Mouse (Mus musculus) heart, postnatal 0 days (tissue): ENCODE data around the gene Fgfr2. TPM values are rescaled to one million over a fixed set of nuclear protein-coding genes. Genes with fewer than 3 reads are reported as not detected.
A peak's percentile ranks its signal among the peaks of the same experiment; 100 is the strongest.
"Not testable (repeated sequence)": the region's sequence is repeated elsewhere in the genome, so short reads cannot be mapped to it uniquely, and the experiment has no call there.

Source experiments
- ATAC-seq: fragments of 200-750 bp; cut with Nextera tagmentation; 2 replicates; pipeline ENCODE4 v1.8.0; 2017; ENCODE audit warnings: low read depth, moderate number of reproducible peaks, moderate library complexity; ENCODE audit not compliant: insufficient read depth
- DNase-seq: peaks from one replicate; pipeline ENCODE4 v3.0.0-alpha.2; 2016; ENCODE audit warnings: low spot score
- H3K27ac ChIP-seq: fragments of 300-500 bp; sonication (generic); 2 replicates; pipeline ENCODE4 v1.5.1; 2014; ENCODE audit warnings: low read depth, mild to moderate bottlenecking
- H3K27me3 ChIP-seq: fragments of 300-500 bp; sonication (generic); 2 replicates; pipeline ENCODE4 v1.6.1; 2014; ENCODE audit warnings: low read length, mixed read lengths; ENCODE audit not compliant: control insufficient read depth, insufficient read depth
- H3K36me3 ChIP-seq: fragments of 300-500 bp; sonication (generic); replicated peaks from 2 replicates; pipeline ENCODE4 v1.6.1; 2014; ENCODE audit warnings: low read length, mixed read lengths; ENCODE audit not compliant: control insufficient read depth, insufficient read depth
- H3K4me1 ChIP-seq: fragments of 300-500 bp; sonication (generic); 2 replicates; pipeline ENCODE4 v1.6.1; 2014; ENCODE audit warnings: antibody characterized with exemption; ENCODE audit not compliant: control insufficient read depth, insufficient read depth
- H3K4me2 ChIP-seq: fragments of 300-500 bp; sonication (generic); 2 replicates; pipeline ENCODE4 v1.6.1; 2014; ENCODE audit warnings: low read depth, mild to moderate bottlenecking, low read length, moderate library complexity
- H3K4me3 ChIP-seq: fragments of 300-500 bp; sonication (generic); 2 replicates; pipeline ENCODE4 v1.5.1; 2014; ENCODE audit warnings: low read depth, low read length
- H3K9ac ChIP-seq: fragments of 300-500 bp; sonication (generic); replicated peaks from 2 replicates; pipeline ENCODE4 v1.6.1; 2014; ENCODE audit warnings: low read depth, low read length, mixed read lengths
- H3K9me3 ChIP-seq: fragments of 300-500 bp; sonication (generic); replicated peaks from 2 replicates; pipeline ENCODE4 v1.6.1; 2016; ENCODE audit warnings: low read length; ENCODE audit not compliant: control insufficient read depth
- CTCF ChIP-seq: IDR thresholded peaks from 2 replicates; pipeline ENCODE4 v1.5.1; 2016; ENCODE audit warnings: antibody characterized with exemption, control low read depth, low read depth
- EP300 ChIP-seq: IDR thresholded peaks from 2 replicates; pipeline ENCODE4 v1.6.1; 2016; ENCODE audit warnings: antibody characterized with exemption, low read depth
- WGBS: fragments of 180-500 bp; shearing (Covaris S2); extraction: QIAGEN DNeasy Blood & Tissue Kit; methylation state at CpG from one replicate; pipeline ENCODE4 v1.1.7; 2014; 5-methylcytosine and 5-hydroxymethylcytosine counted together
- polyA plus RNA-seq: library from polyadenylated mRNA; unstranded; fragments of >200 nt; fragmentation: Nextera tagmentation; extraction: Ambion mirVana; gene quantifications from 2 replicates; pipeline ENCODE4 v1.2.1, GENCODE M21; 2015
- total RNA-seq: library from RNA; depleted of rRNA; stranded (reverse); fragments of >200 nt; gene quantifications from 2 replicates; pipeline ENCODE4 v1.2.3, GENCODE M21; 2014; ENCODE audit warnings: low replicate concordance

Fgfr2 gene
- total and polyA plus RNA-seq, 2 experiments from 2014 or later: 3.8 to 11.5 TPM

DNA sequence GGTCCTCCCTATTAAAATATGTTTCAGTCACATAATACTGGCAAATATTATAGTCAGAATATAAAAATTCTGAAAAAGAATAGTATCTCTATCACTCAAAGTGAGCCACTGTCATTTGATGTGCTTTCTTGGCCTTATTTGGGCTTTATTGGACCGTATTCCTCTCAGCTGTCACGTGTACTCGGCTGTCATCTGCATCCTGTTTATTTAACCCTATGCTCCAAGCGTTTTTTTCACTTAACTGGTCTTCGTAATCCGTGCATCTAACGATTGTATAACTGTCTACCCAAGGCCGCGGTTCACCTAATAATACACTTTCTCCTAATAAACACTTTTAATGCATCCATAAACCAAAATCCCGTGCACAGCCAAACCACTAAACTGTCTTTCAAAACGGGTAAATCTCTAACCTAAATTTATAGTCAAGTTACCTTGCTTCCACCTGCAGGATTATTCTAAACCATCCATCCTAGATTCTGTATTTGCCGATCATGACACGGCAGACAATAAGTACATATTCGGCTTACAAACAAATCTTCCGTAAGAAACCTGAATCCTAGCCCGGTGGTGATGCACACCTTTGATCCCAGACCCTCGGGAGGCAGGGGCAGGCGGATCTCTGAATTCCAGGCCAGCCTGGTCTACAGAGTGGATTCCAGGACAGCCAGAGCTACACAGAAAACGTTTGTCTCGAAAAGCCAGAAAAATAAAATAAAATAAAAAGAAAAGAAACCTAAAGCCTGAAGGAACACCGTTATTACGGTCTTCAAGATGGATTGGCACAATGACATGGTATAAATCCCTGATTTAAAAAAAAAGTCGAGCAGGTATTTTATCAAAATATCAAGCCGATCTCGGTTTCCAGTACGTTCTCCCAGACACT lies 2604.7 kb downstream of the Fgfr2 start:
- H3K9me3 ChIP-seq: no peaks in the 10 kb centered on the region
- peaks cover 15% of the 10 kb centered on the region for H3K36me3 ChIP-seq
- peak overlapping the region; percentile 71 for H3K4me3 ChIP-seq
- WGBS: 31% methylated on average over 26 of the region's 26 CpGs
- H3K27ac ChIP-seq: peak overlapping the region; percentile 97
- TF ChIP-seq CTCF (no peak), EP300 (no peak)
- H3K27me3 ChIP-seq: no peaks in the 10 kb centered on the region
- H3K4me1 ChIP-seq: peaks cover 12% of the 10 kb centered on the region
- H3K4me2 ChIP-seq: peak overlapping the region; percentile 69
- ATAC-seq (no peak), DNase-seq (no peak)
- H3K9ac ChIP-seq: peak overlapping the region; percentile 94

- ATAC-seq (no peak), DNase-seq (no peak)
- H3K9ac ChIP-seq: no peak overlapping the region
- H3K36me3 ChIP-seq: peaks cover 74% of the 10 kb centered on the region
- no peak overlapping the region for H3K4me3 ChIP-seq
- no peak for TF ChIP-seq CTCF
- no peak for TF ChIP-seq EP300
- WGBS: 90% methylated on average over 5 of the region's 5 CpGs
- no peaks in the 10 kb centered on the region for H3K9me3 ChIP-seq
- no peaks in the 10 kb centered on the region for H3K4me1 ChIP-seq
- H3K4me2 ChIP-seq: no peak overlapping the region
- H3K27me3 ChIP-seq: no peaks in the 10 kb centered on the region
- no peak overlapping the region for H3K27ac ChIP-seq
Observed at GRCm38 (mm10) chr7:130510243-130510642, 2612.9 kb downstream of the Fgfr2 start.

- H3K4me2 ChIP-seq: no peak overlapping the region
- no peaks in the 10 kb centered on the region for H3K4me1 ChIP-seq
- H3K4me3 ChIP-seq: no peak overlapping the region
- H3K36me3 ChIP-seq: peaks cover 64% of the 10 kb centered on the region
- 92% methylated on average over 5 of the region's 5 CpGs for WGBS
- TF ChIP-seq EP300 (no peak), CTCF (no peak)
- no peaks in the 10 kb centered on the region for H3K27me3 ChIP-seq
- no peaks in the 10 kb centered on the region for H3K9me3 ChIP-seq
- ATAC-seq (no peak), DNase-seq (no peak)
- no peak overlapping the region for H3K9ac ChIP-seq
- H3K27ac ChIP-seq: no peak overlapping the region
Observed at GRCm38 (mm10) chr7:130503006-130503405, 2620.1 kb downstream of the Fgfr2 start.

- Histone ChIP-seq H3K9me3 (no peaks in the 10 kb centered on the region), H3K4me3 (no peak overlapping the region), H3K27me3 (no peaks in the 10 kb centered on the region), H3K27ac (no peak overlapping the region), H3K9ac (no peak overlapping the region), H3K36me3 (peaks cover 52% of the 10 kb centered on the region), H3K4me2 (no peak overlapping the region), H3K4me1 (no peaks in the 10 kb centered on the region)
- DNase-seq (no peak), ATAC-seq (no peak)
- WGBS: 52% methylated on average over 1 of the region's 1 CpGs
- TF ChIP-seq EP300 (no peak), CTCF (no peak)
Observed at GRCm38 (mm10) chr7:130501499-130501898, 2621.7 kb downstream of the Fgfr2 start.

DNA sequence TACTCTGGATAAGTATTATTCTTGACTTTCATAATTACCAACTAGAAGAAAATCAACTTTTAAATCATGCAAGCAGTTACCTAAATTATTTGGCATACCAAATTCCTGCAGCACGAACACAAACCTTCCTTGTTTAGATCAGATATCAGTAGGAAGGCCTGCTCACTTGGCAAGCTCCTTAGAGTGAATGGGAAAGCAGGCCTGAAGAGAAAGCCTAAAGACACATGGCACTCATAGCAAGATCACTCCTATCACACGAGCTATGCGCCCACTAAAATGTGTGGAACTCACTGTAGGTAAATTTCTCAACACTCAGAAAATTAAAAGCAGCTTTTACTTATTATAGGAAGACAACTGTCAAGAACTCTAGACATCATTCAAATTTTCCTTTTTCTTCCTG lies 2629.8 kb downstream of the Fgfr2 start:
- no peaks in the 10 kb centered on the region for H3K4me1 ChIP-seq
- no peak overlapping the region for H3K9ac ChIP-seq
- no peaks in the 10 kb centered on the region for H3K9me3 ChIP-seq
- H3K27me3 ChIP-seq: no peaks in the 10 kb centered on the region
- no peak overlapping the region for H3K4me3 ChIP-seq
- H3K4me2 ChIP-seq: no peak overlapping the region
- no peak for ATAC-seq
- no peak for DNase-seq
- no peak for TF ChIP-seq EP300
- TF ChIP-seq CTCF: no peak
- 66% methylated on average over 3 of the region's 3 CpGs for WGBS
- no peak overlapping the region for H3K27ac ChIP-seq
- H3K36me3 ChIP-seq: peaks cover 15% of the 10 kb centered on the region

DNA sequence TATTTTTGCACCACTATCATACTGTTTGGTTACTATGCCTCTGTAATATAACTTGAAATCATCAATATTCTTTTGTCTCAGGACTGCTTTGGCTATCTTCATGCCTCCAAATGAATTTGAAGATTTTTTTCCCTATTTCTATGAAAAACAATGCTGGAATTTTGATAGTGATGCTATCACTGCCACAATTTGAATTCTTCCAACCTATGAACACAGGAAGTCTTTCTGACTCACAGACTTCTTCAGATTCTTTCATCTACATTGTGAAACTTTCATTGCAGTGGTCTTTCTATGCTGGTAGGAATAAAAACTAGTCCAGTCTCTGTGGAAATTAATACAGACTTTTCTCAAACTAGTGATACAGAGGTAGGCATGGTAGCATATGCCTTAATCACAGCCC lies 2631.1 kb downstream of the Fgfr2 start:
- no peaks in the 10 kb centered on the region for H3K9me3 ChIP-seq
- no peak for ATAC-seq
- no peak overlapping the region for H3K4me2 ChIP-seq
- no peaks in the 10 kb centered on the region for H3K27me3 ChIP-seq
- TF ChIP-seq CTCF (no peak), EP300 (no peak)
- DNase-seq: no peak
- H3K4me1 ChIP-seq: no peaks in the 10 kb centered on the region
- no peak overlapping the region for H3K27ac ChIP-seq
- no peak overlapping the region for H3K9ac ChIP-seq
- H3K36me3 ChIP-seq: peaks cover 12% of the 10 kb centered on the region
- H3K4me3 ChIP-seq: no peak overlapping the region

DNA sequence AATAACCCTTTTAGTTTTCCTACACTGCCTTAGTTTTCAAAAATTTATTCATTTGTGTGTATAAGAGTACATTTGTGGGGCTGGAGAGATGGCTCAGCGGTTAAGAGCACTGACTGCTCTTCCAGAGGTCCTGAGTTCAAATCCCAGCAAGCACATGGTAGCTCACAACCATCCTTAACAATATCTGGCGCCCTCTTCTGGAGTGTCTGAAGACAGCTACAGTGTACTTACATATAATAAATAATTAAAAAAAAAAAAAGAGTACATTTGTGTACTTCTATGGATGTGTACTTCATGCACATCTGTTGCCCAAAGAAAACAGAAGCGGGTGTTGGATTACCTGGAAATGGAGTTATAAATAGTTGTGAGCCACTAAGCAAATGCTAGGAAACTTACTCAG lies 2644.1 kb downstream of the Fgfr2 start:
- not testable (repeated sequence) for H3K4me3 ChIP-seq, H3K27ac ChIP-seq, H3K4me1 ChIP-seq, H3K9me3 ChIP-seq, H3K27me3 ChIP-seq, H3K4me2 ChIP-seq, DNase-seq, ATAC-seq, H3K9ac ChIP-seq
- peaks cover 13% of the 10 kb centered on the region for H3K36me3 ChIP-seq
- 93% methylated on average over 3 of the region's 3 CpGs for WGBS
